Mouse (Mus musculus) forebrain, embryonic 12.5 days (tissue): ENCODE results near the gene Foxc2. TPM values are rescaled to one million over a fixed set of nuclear protein-coding genes. Genes with fewer than 3 reads are reported as not detected.

ENCODE experiments used
- ATAC-seq: fragments of 200-750 bp; cut with Nextera tagmentation; 2 replicates; pipeline ENCODE4 v1.8.0; 2017; ENCODE audit warnings: moderate TSS enrichment; ENCODE audit not compliant: low FRiP score
- H3K27ac ChIP-seq: fragments of 300-500 bp; sonication (generic); 2 replicates; pipeline ENCODE4 v1.5.1; 2016; ENCODE audit warnings: mild to moderate bottlenecking
- H3K27me3 ChIP-seq: fragments of 300-500 bp; sonication (generic); 2 replicates; pipeline ENCODE4 v1.6.1; 2016; ENCODE audit warnings: mild to moderate bottlenecking
- H3K36me3 ChIP-seq: fragments of 300-500 bp; sonication (generic); replicated peaks from 2 replicates; pipeline ENCODE4 v1.6.1; 2016; ENCODE audit warnings: mild to moderate bottlenecking
- H3K4me1 ChIP-seq: fragments of 300-500 bp; sonication (generic); 2 replicates; pipeline ENCODE4 v1.6.1; 2016
- H3K4me2 ChIP-seq: fragments of 300-500 bp; sonication (generic); 2 replicates; pipeline ENCODE4 v1.6.1; 2016; ENCODE audit warnings: mild to moderate bottlenecking, moderate library complexity
- H3K4me3 ChIP-seq: fragments of 300-500 bp; sonication (generic); replicated peaks from 2 replicates; pipeline ENCODE4 v1.5.1; 2016; ENCODE audit warnings: mild to moderate bottlenecking
- H3K9ac ChIP-seq: fragments of 300-500 bp; sonication (generic); 2 replicates; pipeline ENCODE4 v1.6.1; 2016; ENCODE audit warnings: mild to moderate bottlenecking
- H3K9me3 ChIP-seq: fragments of 300-500 bp; sonication (generic); 2 replicates; pipeline ENCODE4 v1.6.1; 2016
- WGBS: fragments of 180-500 bp; shearing (Covaris S2); methylation state at CpG from one replicate; pipeline ENCODE4 v1.1.7; 2016; 5-methylcytosine and 5-hydroxymethylcytosine counted together
- polyA plus RNA-seq: library from polyadenylated mRNA; unstranded; fragments of >200 nt; fragmentation: Nextera tagmentation; extraction: Ambion mirVana; gene quantifications from 2 replicates; pipeline ENCODE4 v1.2.1, GENCODE M21; 2016

The Foxc2 gene
- polyA plus RNA-seq, result 3.3 and 4.6 TPM in 2 replicates

GRCm38 (mm10) chr8:121115948-121116347 is at the start of gene Foxc2:
Foxc2 (plus strand) TSS chr8:121116171.
- ATAC-seq, result no peak

GRCm38 (mm10) chr8:121071454-121071853 is 44.5 kb upstream of the Foxc2 start:
- no peaks in the 10 kb centered on the region for H3K36me3 ChIP-seq

More at GRCm38 (mm10) chr8:121115948-121116347, at the start of gene Foxc2:
- Histone ChIP-seq H3K36me3 (no peaks in the 10 kb centered on the region), H3K4me1 (peaks cover 25% of the 10 kb centered on the region), H3K9ac (0 out of 2 replicates have a peak within 1 kb of the TSS, but pooled peaks have one; percentile 9), H3K27ac (peak within 1 kb of the TSS; percentile 32; the same call in 1 of the 2 replicates), H3K4me2 (peak within 1 kb of the TSS; percentile 62), H3K27me3 (peaks cover 96% of the 10 kb centered on the region), H3K4me3 (peak within 1 kb of the TSS; percentile 41), H3K9me3 (0 out of 2 replicates have a peak, but pooled peaks cover 6% of the 10 kb centered on the region)
- WGBS, result 0% methylated on average over 25 of the region's 25 CpGs

GRCm38 (mm10) chr8:121072406-121073130 is 43.4 kb upstream of the Foxc2 start:
- WGBS, result 7% methylated on average over 11 of the region's 11 CpGs
- H3K4me2 ChIP-seq, result no peak overlapping the region
- H3K4me1 ChIP-seq, result peaks cover 12% of the 10 kb centered on the region
- ATAC-seq, result no peak
- H3K27me3 ChIP-seq, result peaks cover 95% of the 10 kb centered on the region
- no peak overlapping the region for H3K27ac ChIP-seq
- H3K4me3 ChIP-seq, result no peak overlapping the region
- no peak overlapping the region for H3K9ac ChIP-seq
- no peaks in the 10 kb centered on the region for H3K9me3 ChIP-seq
- H3K36me3 ChIP-seq, result no peaks in the 10 kb centered on the region

More at GRCm38 (mm10) chr8:121071454-121071853, 44.5 kb upstream of the Foxc2 start:
- Histone ChIP-seq H3K27me3 (peaks cover 91% of the 10 kb centered on the region), H3K4me2 (no peak overlapping the region), H3K9me3 (no peaks in the 10 kb centered on the region), H3K4me3 (no peak overlapping the region), H3K4me1 (peaks cover 12% of the 10 kb centered on the region), H3K9ac (no peak overlapping the region), H3K27ac (no peak overlapping the region)
- no peak for ATAC-seq
- WGBS, result 3% methylated on average over 12 of the region's 12 CpGs

- Histone ChIP-seq H3K9ac (no peak overlapping the region), H3K27ac (no peak overlapping the region), H3K4me1 (peaks cover 12% of the 10 kb centered on the region), H3K36me3 (no peaks in the 10 kb centered on the region), H3K9me3 (no peaks in the 10 kb centered on the region), H3K27me3 (peaks cover 100% of the 10 kb centered on the region), H3K4me2 (no peak overlapping the region), H3K4me3 (peak overlapping the region; percentile 17; the same call in 1 of the 2 replicates)
- no peak for ATAC-seq
- under 1% methylated on average over 48 of the region's 48 CpGs for whole genome bisulfite sequencing
These were observed 42.5 kb upstream of the Foxc2 start for GRCm38 (mm10) chr8:121073174-121074107.

- Histone ChIP-seq H3K4me1 (peaks cover 12% of the 10 kb centered on the region), H3K27ac (no peak overlapping the region), H3K4me2 (no peak overlapping the region), H3K4me3 (no peak overlapping the region), H3K36me3 (no peaks in the 10 kb centered on the region), H3K27me3 (peaks cover 100% of the 10 kb centered on the region), H3K9me3 (no peaks in the 10 kb centered on the region), H3K9ac (no peak overlapping the region)
- ATAC-seq, result no peak
- WGBS, result under 1% methylated on average over 15 of the region's 15 CpGs
These were observed 41.7 kb upstream of the Foxc2 start for GRCm38 (mm10) chr8:121074108-121074847.

GRCm38 (mm10) chr8:121074848-121075145 is 41.2 kb upstream of the Foxc2 start:
- no peak for ATAC-seq
- Histone ChIP-seq H3K36me3 (no peaks in the 10 kb centered on the region), H3K4me1 (peaks cover 12% of the 10 kb centered on the region), H3K4me3 (no peak overlapping the region), H3K4me2 (no peak overlapping the region), H3K9ac (no peak overlapping the region), H3K9me3 (no peaks in the 10 kb centered on the region), H3K27ac (no peak overlapping the region), H3K27me3 (peaks cover 100% of the 10 kb centered on the region)
- WGBS, result 2% methylated on average over 10 of the region's 10 CpGs

- ATAC-seq, result no peak
- Histone ChIP-seq H3K4me3 (no peak overlapping the region), H3K36me3 (no peaks in the 10 kb centered on the region), H3K4me2 (no peak overlapping the region), H3K27ac (no peak overlapping the region), H3K9ac (no peak overlapping the region), H3K27me3 (peaks cover 100% of the 10 kb centered on the region), H3K4me1 (peaks cover 12% of the 10 kb centered on the region), H3K9me3 (no peaks in the 10 kb centered on the region)
- WGBS, result 1% methylated on average over 13 of the region's 13 CpGs
These were observed 40.0 kb upstream of the Foxc2 start for GRCm38 (mm10) chr8:121075936-121076335.

GRCm38 (mm10) chr8:121076555-121076954 is 39.4 kb upstream of the Foxc2 start:
- Histone ChIP-seq H3K4me2 (no peak overlapping the region), H3K4me1 (peaks cover 10% of the 10 kb centered on the region), H3K9me3 (no peaks in the 10 kb centered on the region), H3K9ac (no peak overlapping the region), H3K27me3 (peaks cover 100% of the 10 kb centered on the region), H3K4me3 (no peak overlapping the region), H3K36me3 (no peaks in the 10 kb centered on the region), H3K27ac (no peak overlapping the region)
- no peak for ATAC-seq
- WGBS, result 2% methylated on average over 7 of the region's 7 CpGs

- no peak overlapping the region for H3K9ac ChIP-seq
- H3K27ac ChIP-seq, result no peak overlapping the region
- H3K36me3 ChIP-seq, result no peaks in the 10 kb centered on the region
- H3K4me1 ChIP-seq, result peaks cover 14% of the 10 kb centered on the region
- peaks cover 100% of the 10 kb centered on the region for H3K27me3 ChIP-seq
- 3% methylated on average over 14 of the region's 14 CpGs for WGBS
- no peak overlapping the region for H3K4me3 ChIP-seq
- H3K4me2 ChIP-seq, result no peak overlapping the region
- no peak for ATAC-seq
- no peaks in the 10 kb centered on the region for H3K9me3 ChIP-seq
These were observed 37.2 kb upstream of the Foxc2 start for GRCm38 (mm10) chr8:121078721-121079120.

- H3K4me2 ChIP-seq, result no peak overlapping the region
These were observed 36.8 kb upstream of the Foxc2 start for GRCm38 (mm10) chr8:121079201-121079600.

GRCm38 (mm10) chr8:121079944-121080343 is 36.0 kb upstream of the Foxc2 start:
- ATAC-seq, result no peak
- H3K4me3 ChIP-seq, result no peak overlapping the region
- WGBS, result under 1% methylated on average over 12 of the region's 12 CpGs

More at GRCm38 (mm10) chr8:121079201-121079600, 36.8 kb upstream of the Foxc2 start:
- no peak for ATAC-seq
- peaks cover 16% of the 10 kb centered on the region for H3K4me1 ChIP-seq
- H3K27me3 ChIP-seq, result peaks cover 100% of the 10 kb centered on the region
- H3K4me3 ChIP-seq, result no peak overlapping the region
- no peaks in the 10 kb centered on the region for H3K36me3 ChIP-seq
- no peak overlapping the region for H3K27ac ChIP-seq
- 2% methylated on average over 7 of the region's 7 CpGs for WGBS
- no peak overlapping the region for H3K9ac ChIP-seq
- H3K9me3 ChIP-seq, result no peaks in the 10 kb centered on the region

More at GRCm38 (mm10) chr8:121079944-121080343, 36.0 kb upstream of the Foxc2 start:
- Histone ChIP-seq H3K4me2 (no peak overlapping the region), H3K9ac (no peak overlapping the region), H3K36me3 (no peaks in the 10 kb centered on the region), H3K27ac (no peak overlapping the region), H3K9me3 (no peaks in the 10 kb centered on the region), H3K4me1 (peaks cover 23% of the 10 kb centered on the region), H3K27me3 (peaks cover 100% of the 10 kb centered on the region)
